Mouse (Mus musculus): ENCODE results near the gene Cacng7.
"Not testable (repeated sequence)": the region's sequence is repeated elsewhere in the genome, so short reads cannot be mapped to it uniquely, and the experiment has no call there.

Gene Cacng7

DNA sequence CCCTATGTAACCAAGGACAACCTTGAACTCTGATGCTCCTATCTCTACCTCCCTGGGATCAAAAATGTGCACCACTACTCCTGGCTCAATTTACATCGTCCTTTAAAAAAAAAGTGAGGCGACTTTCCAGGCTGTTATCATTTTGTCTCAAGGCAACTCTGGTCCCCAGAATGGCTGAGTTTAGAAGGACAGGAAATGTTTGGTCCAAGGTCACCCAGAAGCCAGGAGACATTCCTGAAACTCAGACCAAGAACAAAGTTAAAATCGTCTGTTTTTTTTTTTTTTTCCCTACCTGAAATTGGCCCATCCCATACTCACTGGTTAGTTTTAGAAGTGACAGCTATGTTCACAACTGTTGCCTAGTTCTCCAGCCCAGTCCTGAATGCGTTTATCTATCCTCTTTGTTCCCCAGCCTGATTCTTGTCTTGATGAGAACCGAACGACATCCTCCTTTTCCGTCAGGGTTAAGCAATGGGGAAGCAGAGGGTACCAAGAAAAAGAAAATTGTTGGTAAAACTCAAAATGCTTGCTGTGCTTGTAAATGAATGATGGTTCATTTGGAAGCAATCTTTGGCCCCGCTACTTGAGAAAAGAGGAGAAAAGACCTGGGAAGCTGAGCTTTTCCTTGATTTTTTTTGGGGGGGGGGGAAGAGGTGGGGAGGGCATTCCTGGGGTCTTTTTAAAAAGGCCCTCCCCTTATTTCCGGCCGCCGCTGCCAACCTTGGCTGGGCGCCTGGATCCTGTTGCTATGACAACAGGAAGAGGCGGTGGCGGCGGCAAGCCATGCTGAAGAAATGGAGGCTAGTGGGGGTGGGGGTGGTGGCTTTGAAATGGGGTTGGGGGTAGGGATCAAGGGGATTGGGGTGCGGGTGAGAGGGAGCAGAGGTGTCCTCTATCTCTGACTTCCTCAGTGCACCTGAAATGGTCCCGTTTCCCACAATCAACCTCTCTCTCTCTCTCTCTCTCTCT is 57.0 kb downstream of the Cacng7 start:
- DNase-seq (ENCODE audit: low spot score): no peak

DNA sequence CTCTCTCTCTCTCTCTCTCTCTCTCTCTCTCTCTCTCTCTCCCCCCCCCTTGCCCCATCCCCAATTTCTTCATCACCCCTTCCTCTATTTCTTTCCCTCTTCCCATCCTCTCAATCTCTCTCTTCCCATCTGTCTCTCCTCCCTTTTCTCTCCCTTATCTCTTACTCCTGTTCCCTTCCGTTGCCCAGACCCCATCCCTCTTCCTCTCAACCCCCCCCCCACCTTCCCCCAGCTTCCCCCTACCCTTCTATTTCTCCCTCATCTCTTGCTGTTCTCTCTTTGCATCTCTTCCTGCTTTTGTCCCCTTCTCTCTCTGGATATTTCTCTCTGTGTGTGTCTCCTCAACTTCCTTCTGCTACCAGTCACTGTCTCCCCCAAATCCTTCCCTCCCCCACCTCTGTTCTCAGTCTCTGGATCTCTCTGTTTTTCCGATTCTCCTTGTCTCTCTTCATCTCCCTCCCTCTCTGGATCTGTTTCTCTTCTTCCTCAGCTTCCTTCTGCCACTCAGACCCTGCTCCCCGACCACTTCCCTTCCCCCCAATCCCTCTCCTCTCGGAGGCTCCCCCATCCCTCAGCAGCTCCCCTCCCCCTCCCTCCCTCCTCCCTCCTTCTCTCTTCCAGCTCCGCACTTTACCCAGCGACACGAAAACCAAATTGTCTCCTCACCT is 57.8 kb downstream of the Cacng7 start, which contains the start of gene Cacng8:
Gene Cacng8 (plus strand): TSS at position 271 of the 668 bp plus-strand sequence.
- DNase-seq (ENCODE audit: low spot score): no peak

DNA sequence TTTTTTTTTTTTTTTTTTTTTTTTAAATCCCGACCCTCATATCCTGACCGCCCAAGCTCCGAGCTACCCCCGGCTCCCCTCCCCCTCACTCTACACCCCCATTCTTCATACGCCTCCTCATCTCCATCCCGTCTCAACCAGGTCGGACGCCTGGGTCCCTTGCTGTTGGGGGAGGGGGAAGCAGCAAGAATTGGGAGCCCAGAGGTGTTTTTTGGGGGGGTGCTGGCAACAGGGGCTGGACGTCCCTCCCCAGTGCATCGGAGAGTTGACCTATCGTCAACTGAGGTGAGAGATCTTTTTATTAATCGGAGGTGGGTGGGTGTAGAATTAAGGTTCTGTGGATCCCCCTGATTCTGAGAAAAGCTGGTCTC is 58.3 kb downstream of the Cacng7 start:
- no peak for DNase-seq (ENCODE audit: low spot score)

DNA sequence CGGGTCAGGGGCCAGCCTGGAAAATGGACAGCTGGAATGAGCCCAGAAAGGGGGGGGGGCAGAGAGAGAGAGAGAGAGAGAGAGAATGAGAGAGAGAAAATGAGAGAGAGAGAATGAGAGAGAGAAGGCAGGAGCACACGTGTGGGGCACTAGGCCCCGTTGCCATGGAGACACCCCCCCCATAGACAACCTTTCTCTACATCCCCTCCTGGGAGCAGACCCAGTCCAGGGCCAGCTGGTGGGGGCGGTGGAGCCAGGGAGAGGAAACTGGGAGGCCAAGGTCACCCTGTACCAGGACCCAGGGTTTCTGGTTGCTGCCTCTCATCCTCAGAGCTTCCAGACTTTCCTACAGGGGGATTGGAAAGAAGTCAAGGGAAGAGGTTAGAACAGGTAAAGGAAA is 59.1 kb downstream of the Cacng7 start:
- DNase-seq (ENCODE audit: low spot score): no peak

DNA sequence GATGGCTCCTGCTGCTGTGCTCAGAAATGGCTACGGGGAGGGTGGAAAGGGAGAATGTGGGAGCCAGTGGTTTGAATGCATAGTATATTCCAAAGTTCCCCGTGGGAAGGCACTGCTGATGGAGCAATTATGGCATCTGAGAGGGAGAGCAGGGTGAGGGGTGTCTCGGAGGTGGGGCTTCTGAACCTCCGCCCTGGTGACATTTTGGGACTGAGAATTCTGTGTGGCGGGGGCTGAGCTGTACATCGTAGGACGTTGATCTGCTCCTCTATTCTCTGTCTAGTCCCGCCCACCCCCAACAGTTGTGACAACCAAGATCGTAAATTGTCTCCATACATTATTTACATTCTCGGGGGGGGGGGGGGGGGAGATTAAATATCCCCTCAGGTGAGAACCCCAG is 64.6 kb downstream of the Cacng7 start:
- no peak for DNase-seq (ENCODE audit: low spot score)

DNA sequence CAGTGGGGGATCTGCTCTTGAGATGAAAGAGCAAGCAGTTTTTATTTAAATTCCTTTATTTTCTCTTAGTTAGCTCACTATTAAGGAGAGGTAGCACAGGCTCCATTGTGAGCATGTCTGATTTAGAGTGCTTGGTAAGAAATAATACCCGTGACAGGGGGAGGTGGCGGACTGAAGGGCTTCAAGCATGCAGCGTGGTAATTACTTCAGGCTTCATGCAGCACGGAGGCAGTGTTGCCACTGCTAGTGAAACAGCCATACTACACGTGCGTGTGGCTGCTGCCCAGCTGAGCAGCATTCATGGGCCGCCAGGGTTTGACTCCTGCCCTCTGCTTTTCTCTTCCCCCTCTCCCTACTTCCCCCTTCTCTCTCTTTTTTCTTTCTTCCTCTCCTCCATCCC is 65.0 kb downstream of the Cacng7 start:
- no peak for DNase-seq (ENCODE audit: low spot score)

DNA sequence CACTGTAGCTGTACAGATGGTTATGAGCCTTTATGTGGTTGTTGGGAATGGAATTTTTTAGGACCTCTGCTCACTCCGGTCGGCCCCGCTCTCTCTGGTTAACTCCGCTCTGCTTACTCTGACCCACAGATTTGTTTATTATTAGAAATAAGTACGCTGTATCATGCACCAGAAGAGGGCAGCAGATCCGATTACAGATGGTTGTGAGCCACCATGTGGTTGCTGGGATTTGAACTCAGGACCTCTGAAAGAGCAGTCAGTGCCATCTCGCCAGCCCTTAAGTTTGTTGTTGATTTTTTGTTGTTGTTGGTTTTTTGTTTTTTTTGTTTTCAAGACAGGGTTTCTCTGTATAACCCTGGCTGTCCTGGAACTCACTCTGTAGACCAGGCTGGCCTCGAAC is 65.6 kb downstream of the Cacng7 start:
- not testable (repeated sequence) for DNase-seq (ENCODE audit: low spot score)

DNA sequence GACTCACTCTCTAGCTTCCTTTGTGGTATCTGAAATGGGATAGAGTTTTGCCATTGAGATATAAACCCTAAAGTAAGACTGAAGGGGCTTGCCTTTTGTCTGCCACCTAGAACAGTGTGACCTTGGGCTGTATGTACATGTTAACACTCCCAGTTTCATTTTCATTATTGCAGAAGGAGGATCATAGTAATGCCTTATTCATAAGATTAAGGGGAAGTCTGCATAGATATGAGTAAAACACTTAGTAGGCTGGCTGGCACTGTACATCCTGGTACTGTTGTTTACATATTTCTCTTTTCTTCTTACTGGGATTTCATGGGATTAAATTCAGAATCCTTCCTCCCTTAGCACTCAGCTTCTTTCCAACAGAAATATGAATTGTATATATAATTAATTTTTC is 67.2 kb downstream of the Cacng7 start:
- DNase-seq (ENCODE audit: low spot score): no peak

DNA sequence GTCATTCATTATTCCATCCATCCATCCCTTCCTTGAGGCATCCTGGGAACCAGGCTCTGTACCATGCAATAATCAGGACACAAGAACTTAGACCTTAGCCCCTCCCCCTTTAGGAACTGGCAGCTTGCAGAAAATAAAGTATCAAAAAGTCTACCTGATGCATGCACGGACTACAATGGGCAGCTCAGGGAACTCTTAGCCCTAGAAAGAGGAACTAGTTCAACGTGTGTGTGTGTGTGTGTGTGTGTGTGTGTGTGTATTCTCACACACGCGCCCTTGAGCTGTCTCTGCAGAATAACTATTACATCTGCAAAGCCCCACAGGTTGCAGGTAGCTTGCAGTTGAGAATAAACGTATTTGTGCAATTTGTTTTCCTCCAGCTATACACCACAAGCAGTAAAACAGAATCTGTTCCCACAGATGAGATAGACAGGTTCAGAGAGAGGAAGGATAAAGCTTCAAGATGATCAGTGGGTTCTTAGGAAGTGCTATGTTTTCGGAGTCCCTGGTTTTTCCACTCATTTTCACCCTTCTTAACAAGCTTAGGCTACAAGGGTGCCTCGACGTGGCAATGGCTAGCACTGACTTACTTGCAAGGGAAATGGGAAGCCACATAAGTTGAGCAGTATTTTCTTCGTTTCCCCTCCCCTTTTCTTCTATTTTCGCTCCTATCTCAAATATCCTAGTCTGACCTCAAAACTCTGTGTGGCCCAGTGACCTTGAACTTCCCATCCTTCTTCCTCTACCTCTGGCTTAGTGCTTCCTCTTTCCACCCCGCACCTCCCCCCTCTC is 77.2 kb downstream of the Cacng7 start:
- no peak for DNase-seq (ENCODE audit: low spot score)

DNA sequence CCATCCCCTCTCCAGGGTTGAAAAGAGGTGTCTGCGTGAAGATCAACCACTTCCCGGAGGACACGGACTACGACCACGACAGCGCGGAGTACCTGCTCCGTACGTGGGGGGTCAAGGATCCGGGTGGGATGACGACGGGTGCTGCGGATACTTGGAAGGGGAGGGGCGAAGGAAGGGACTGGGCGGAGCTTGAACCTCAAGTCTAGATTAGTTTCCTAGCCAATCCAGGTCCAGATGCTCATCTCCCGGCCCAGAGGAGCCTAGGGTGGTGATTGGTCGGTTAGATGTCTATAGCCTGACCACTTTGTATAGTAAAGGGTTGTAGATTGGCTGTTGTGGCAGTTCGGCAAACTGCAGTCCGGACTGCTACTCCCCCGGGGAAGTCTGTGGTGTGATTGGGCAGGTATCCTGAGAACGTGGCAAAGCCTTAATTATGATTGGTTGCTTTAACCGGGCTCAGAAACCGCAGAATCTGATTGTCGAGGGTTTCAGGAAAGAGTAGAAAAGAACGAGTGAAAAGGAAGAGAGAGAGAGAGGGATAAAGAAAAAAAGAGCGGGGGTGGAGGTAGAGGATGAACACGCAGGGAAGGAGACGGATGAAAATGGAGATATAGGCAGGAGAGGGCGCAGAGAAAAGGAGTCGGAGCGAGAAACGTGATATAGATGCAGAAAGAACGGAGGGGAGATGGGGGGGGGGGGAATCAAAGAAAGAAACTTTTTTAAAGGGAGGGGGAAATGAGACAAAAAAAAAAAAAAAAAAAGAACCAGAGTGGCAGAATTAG is 78.6 kb downstream of the Cacng7 start:
- no peak for DNase-seq (ENCODE audit: low spot score)

DNA sequence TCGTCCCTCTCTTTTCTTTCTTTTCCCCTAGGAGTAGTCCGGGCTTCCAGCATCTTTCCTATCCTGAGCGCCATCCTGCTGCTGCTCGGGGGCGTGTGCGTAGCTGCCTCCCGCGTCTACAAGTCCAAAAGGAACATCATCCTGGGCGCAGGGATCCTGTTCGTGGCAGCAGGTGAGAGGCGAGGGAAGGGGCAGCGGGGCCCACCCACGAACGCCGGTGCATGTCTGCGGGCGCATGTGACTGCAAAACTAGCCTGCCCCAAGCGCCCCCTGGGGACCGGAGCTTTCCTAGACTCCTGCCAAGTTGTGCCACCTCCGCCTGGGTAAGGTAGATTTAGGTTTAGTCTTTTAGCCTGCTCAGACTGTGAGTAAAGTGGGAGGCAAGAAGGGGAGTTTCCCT is 79.3 kb downstream of the Cacng7 start:
- no peak for DNase-seq (ENCODE audit: low spot score)

DNA sequence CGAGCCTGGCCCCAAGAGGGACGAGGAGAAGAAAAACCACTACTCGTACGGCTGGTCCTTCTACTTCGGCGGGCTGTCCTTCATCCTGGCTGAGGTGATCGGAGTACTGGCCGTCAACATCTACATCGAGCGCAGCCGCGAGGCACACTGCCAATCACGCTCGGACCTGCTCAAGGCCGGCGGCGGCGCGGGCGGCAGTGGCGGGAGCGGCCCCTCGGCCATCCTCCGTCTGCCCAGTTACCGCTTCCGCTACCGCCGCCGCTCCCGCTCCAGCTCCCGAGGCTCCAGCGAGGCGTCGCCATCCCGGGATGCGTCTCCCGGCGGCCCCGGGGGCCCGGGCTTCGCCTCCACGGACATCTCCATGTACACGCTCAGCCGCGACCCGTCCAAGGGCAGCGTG is 82.1 kb downstream of the Cacng7 start:
- no peak for DNase-seq (ENCODE audit: low spot score)

DNA sequence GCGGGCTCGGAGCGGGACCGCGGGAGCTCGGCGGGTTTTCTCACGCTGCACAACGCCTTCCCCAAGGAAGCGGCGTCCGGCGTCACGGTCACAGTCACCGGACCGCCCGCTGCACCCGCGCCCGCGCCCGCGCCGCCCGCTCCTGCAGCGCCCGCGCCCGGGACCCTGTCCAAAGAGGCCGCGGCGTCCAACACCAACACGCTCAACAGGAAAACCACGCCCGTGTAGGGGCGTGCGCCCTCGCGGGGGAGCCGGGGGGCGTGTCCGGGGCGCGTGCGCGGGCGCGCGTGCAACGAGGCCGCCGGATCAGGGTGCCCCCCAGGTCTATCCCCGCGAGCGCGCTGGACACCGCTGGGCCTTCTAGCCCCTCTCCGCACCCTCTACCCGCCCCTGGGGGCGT is 82.6 kb downstream of the Cacng7 start:
- DNase-seq (ENCODE audit: low spot score): no peak

Measured in adipocyte (in vitro differentiated cells).